Comparison of ENCODE assay signal across 8 mouse cellular contexts in the genomic region with DNA sequence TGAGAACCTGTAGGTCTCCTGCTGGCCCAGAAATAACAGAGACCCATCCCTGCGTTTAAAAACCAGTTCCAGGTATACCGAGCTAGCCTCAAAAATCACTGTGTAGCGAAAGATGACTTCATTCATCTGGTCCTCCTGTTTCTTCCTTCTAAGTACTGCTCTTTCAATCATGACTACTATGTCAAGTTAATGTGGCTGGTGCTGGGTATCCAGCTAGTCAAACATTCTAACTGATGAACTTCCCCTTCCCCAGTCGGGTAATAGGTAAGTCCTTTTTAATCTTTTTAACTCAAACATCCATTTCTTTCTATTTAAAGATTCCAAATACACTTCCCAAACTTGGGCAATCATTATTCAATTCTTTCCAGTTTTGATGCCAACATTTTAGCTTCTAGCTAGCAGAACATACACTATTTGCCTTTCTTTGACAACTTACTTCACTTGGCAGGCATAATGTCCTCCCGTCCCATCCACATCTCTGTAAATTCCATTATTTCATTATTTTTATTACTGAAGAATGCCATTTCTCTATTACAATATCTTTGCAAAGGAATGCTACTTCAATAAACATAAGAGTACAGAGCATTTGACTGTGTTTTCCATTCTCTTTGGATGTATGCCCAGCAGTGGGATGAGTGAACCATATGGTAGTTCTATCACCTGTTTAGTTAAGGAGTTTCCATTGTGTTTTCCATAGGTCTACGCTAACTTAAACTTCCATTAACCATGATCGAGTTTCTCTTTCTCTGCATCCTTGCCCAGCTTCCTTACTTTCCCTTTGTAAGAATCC. TPM values are rescaled to one million over a fixed set of nuclear protein-coding genes. Genes with fewer than 3 reads are reported as not detected.
DNase-seq lines count a peak whose midpoint lies in the region; ATAC-seq and TF ChIP-seq lines count a peak whose summit lies in the region.

No protein-coding gene starts in this region.

- H3K9me3 ChIP-seq in CH12.LX (replicated peaks; ENCODE audit: low read length): no peaks in the 10 kb centered on the region
- no peaks in the 10 kb centered on the region for H3K9me3 ChIP-seq in forebrain, embryonic 12.5 days
- no peaks in the 10 kb centered on the region for H3K9me3 ChIP-seq in liver, embryonic 14.5 days (ENCODE audit: control insufficient read depth, low read length)

- peak overlapping the region; percentile 95 for H3K4me2 ChIP-seq in CH12.LX (ENCODE audit: insufficient read depth, low read depth, poor library complexity, severe bottlenecking)
- H3K4me2 ChIP-seq in forebrain, embryonic 12.5 days: peak overlapping the region; percentile 60
- peak overlapping the region; percentile 84 for H3K4me2 ChIP-seq in liver, embryonic 14.5 days (ENCODE audit: low read depth)

- H3K36me3 ChIP-seq in CH12.LX (replicated peaks in 1 of 2; ENCODE audit: control insufficient read depth in 1 of 2, insufficient read depth in 1 of 2, low read length in 1 of 2): peaks cover 3 to 12% of the 10 kb centered on the region in 2 experiments
- no peaks in the 10 kb centered on the region for H3K36me3 ChIP-seq in forebrain, embryonic 12.5 days (replicated peaks)
- H3K36me3 ChIP-seq in liver, embryonic 14.5 days (replicated peaks; ENCODE audit: control insufficient read depth, insufficient read depth, low read depth): no peaks in the 10 kb centered on the region

- no peak for TF ChIP-seq POLR2A in CH12.LX (IDR thresholded peaks at IDR 0.05; ENCODE audit: low read depth, low read length)

- peak overlapping the region; percentile 91 for H3K4me3 ChIP-seq in gastrocnemius, adult 2 months
- peak overlapping the region in 2 of 3 experiments; percentile 54 to 79 for H3K4me3 ChIP-seq in CH12.LX (replicated peaks in 1 of 3; ENCODE audit: low read depth in 2 of 3, low read length in 2 of 3, poor library complexity in 1 of 3)
- peak overlapping the region; percentile 53 for H3K4me3 ChIP-seq in forebrain, embryonic 12.5 days (replicated peaks)
- peak overlapping the region; percentile 84 to 89 for H3K4me3 ChIP-seq in liver, embryonic 14.5 days (ENCODE audit: insufficient read depth in 1 of 2, low read depth in 2 of 2, low read length in 2 of 2)

- peak overlapping the region; percentile 90 for H3K27ac ChIP-seq in gastrocnemius, adult 2 months
- no peak overlapping the region for H3K27ac ChIP-seq in CH12.LX (ENCODE audit: insufficient read depth, low read depth)
- H3K27ac ChIP-seq in forebrain, embryonic 12.5 days: peak overlapping the region; percentile 95; the same call in 1 of the 2 replicates
- H3K27ac ChIP-seq in liver, embryonic 14.5 days: no peak overlapping the region

- DNase-seq in gastrocnemius, adult 2 months: no peak
- no peak for DNase-seq in gastrocnemius, postnatal 25 days
- no peak for DNase-seq in CH12.LX (ENCODE audit: extremely low read depth)
- no peak for DNase-seq in liver, embryonic 14.5 days (ENCODE audit: low read depth in 3 of 3, low spot score in 3 of 3)
- DNase-seq in T-cell, adult 2 months (ENCODE audit: low spot score): no peak
- DNase-seq in layer of hippocampus, adult 11-12 months (ENCODE audit: low spot score): no peak
- no peak for DNase-seq in lung, postnatal 4 days

- TF ChIP-seq EP300 in CH12.LX (IDR thresholded peaks at IDR 0.05; ENCODE audit: low read length): no peak
- TF ChIP-seq EP300 in liver, embryonic 14.5 days (IDR thresholded peaks at IDR 0.05; ENCODE audit: low read depth): no peak

- dilution Hi-C loops in CH12.LX (cut with MboI; ENCODE audit: extremely low pct_ligation_motif_present, extremely low pct_unique_long_range_greater_than_20kb, low sequenced_read_pairs): no loop called here

- no peak for TF ChIP-seq RAD21 in CH12.LX (IDR thresholded peaks at IDR 0.05; ENCODE audit: low read depth, low read length)

- 0 out of 2 replicates have a peak, but pooled peaks cover 2% of the 10 kb centered on the region for H3K79me2 ChIP-seq in CH12.LX (replicated peaks; ENCODE audit: control insufficient read depth, extremely low read depth, insufficient read depth, poor library complexity, severe bottlenecking)

- peak; percentile 12; the same call in 1 of the 2 replicates for ATAC-seq in forebrain, embryonic 12.5 days (ENCODE audit: low FRiP score)
- no peak for ATAC-seq in liver, embryonic 14.5 days (ENCODE audit: insufficient read depth)

- H3K27me3 ChIP-seq in CH12.LX (replicated peaks): no peaks in the 10 kb centered on the region
- H3K27me3 ChIP-seq in forebrain, embryonic 12.5 days: no peaks in the 10 kb centered on the region
- no peaks in the 10 kb centered on the region for H3K27me3 ChIP-seq in liver, embryonic 14.5 days (ENCODE audit: control insufficient read depth, insufficient read depth, low read length)

- no peak for TF ChIP-seq CTCF in gastrocnemius, adult 2 months (IDR thresholded peaks at IDR 0.05)
- no peak for TF ChIP-seq CTCF in CH12.LX (conservative IDR thresholded peaks at IDR 0.05 in 1 of 2, IDR thresholded peaks at IDR 0.05 in 1 of 2; ENCODE audit: low read depth in 2 of 2, low read length in 2 of 2)
- no peak for TF ChIP-seq CTCF in liver, embryonic 14.5 days (IDR thresholded peaks at IDR 0.05; ENCODE audit: low read depth)

- in situ Hi-C loops in CH12.LX (cut with MboI; ENCODE audit: low pct_ligation_motif_present, low pct_unique_long_range_greater_than_20kb, low sequenced_read_pairs): no loop called here

- 95% methylated on average over 7 of the region's 7 CpGs for WGBS in forebrain, embryonic 12.5 days
- WGBS in liver, embryonic 14.5 days (ENCODE audit: insufficient replicate concordance): 73% methylated on average over 7 of the region's 7 CpGs

- H3K9ac ChIP-seq in CH12.LX (ENCODE audit: insufficient read depth, low read depth): peak overlapping the region; percentile 63
- H3K9ac ChIP-seq in forebrain, embryonic 12.5 days: no peak overlapping the region
- H3K9ac ChIP-seq in liver, embryonic 14.5 days (replicated peaks): peak overlapping the region; percentile 77

- H3K4me1 ChIP-seq in CH12.LX (ENCODE audit: control insufficient read depth in 1 of 2, insufficient read depth in 2 of 2): peaks cover 0 to 28% of the 10 kb centered on the region in 2 experiments; a peak in 1 of 4 replicates
- H3K4me1 ChIP-seq in forebrain, embryonic 12.5 days: peaks cover 10% of the 10 kb centered on the region; the same call in 1 of the 2 replicates
- H3K4me1 ChIP-seq in liver, embryonic 14.5 days (replicated peaks; ENCODE audit: control insufficient read depth in 2 of 2, insufficient read depth in 2 of 2, low read length in 1 of 2): peaks cover 8 to 22% of the 10 kb centered on the region in 2 experiments

- intact Hi-C loops in gastrocnemius, adult 2 months (cut with DNase I): no loop called here

TF ChIP-seq in CH12.LX, 34 proteins besides CTCF, POLR2A, EP300 and RAD21:
- no peak for TF ChIP-seq MAFK (IDR thresholded peaks at IDR 0.05; ENCODE audit: insufficient replicate concordance, low read length)
- TF ChIP-seq ZC3H11A (IDR thresholded peaks at IDR 0.05; ENCODE audit: low read depth, low read length): no peak
- no peak for TF ChIP-seq MYC (IDR thresholded peaks at IDR 0.05; ENCODE audit: low read depth, low read length)
- TF ChIP-seq JUN (IDR thresholded peaks at IDR 0.05; ENCODE audit: insufficient read depth, low read depth, low read length): no peak
- TF ChIP-seq E2F4 (IDR thresholded peaks at IDR 0.05; ENCODE audit: insufficient replicate concordance, low read depth, low read length): no peak
- no peak for TF ChIP-seq PAX5 (IDR thresholded peaks at IDR 0.05; ENCODE audit: low read length)
- no peak for TF ChIP-seq MXI1 (IDR thresholded peaks at IDR 0.05; ENCODE audit: low read depth, low read length)
- no peak for TF ChIP-seq IRF4 (IDR thresholded peaks at IDR 0.05; ENCODE audit: low read depth, low read length)
- no peak for TF ChIP-seq NELFE (IDR thresholded peaks at IDR 0.05; ENCODE audit: low read depth, low read length)
- no peak for TF ChIP-seq BHLHE40 (IDR thresholded peaks at IDR 0.05; ENCODE audit: low read depth, low read length)
- TF ChIP-seq MEF2A (IDR thresholded peaks at IDR 0.05; ENCODE audit: borderline replicate concordance, low read depth, low read length): no peak
- no peak for TF ChIP-seq ELF1 (IDR thresholded peaks at IDR 0.05; ENCODE audit: low read depth, low read length)
- TF ChIP-seq KAT2A (IDR thresholded peaks at IDR 0.05; ENCODE audit: insufficient replicate concordance, low read length): no peak
- TF ChIP-seq ZMIZ1 (IDR thresholded peaks at IDR 0.05; ENCODE audit: low read depth, low read length): no peak

RNA-seq across cellular contexts. Expression of a gene that starts 0.7 kb away (rescaled TPM):
- total RNA-seq in gastrocnemius, adult 2 months (2021): 1 to 10 TPM; 1.8 to 2.1 TPM
- 1 to 10 TPM in 1 of 2 experiments, under 1 TPM in 1; 0.84 to 1.1 TPM for total RNA-seq in gastrocnemius, postnatal 25 days (2021)
- 3.9 TPM in 2 replicates for total RNA-seq in CH12.LX (2012; rRNA removed)
- total RNA-seq in CH12.LX (2014; rRNA removed): 6.3 and 6.7 TPM in 2 replicates
- polyA plus RNA-seq in CH12.LX (2012; ENCODE audit: insufficient read length, low read depth): 4.8 and 5.7 TPM in 2 replicates
- polyA plus RNA-seq in forebrain, embryonic 12.5 days (2016; fragmentation: Nextera tagmentation; extraction: Ambion mirVana): 3.9 and 4.9 TPM in 2 replicates
- polyA plus RNA-seq in liver, embryonic 14.5 days (2012; rRNA removed): 2.7 and 3.9 TPM in 2 replicates
- polyA plus RNA-seq in liver, embryonic 14.5 days (2014; fragmentation: Nextera tagmentation; extraction: Ambion mirVana): 5.8 and 7.8 TPM in 2 replicates

Comparison
In these comparisons a context has a peak if more than half of its experiments do, and no peak if none do; other contexts are left out.
1. H3K27ac ChIP-seq: peak in gastrocnemius, adult 2 months (single experiment) and forebrain, embryonic 12.5 days (single experiment); none in CH12.LX (single experiment) and liver, embryonic 14.5 days (single experiment).
2. Peak in every context shown above with its lines, with median percentiles within 50 percentile points of each other: H3K4me3 ChIP-seq and H3K4me2 ChIP-seq.